Mouse (Mus musculus) erythroblast, embryonic 14.5 days (primary cell): ENCODE measurements at regions not wholly inside any gene's neighbourhood (a gene's known extent, or its start where the extent isn't known, plus 50 kb on each side); places are given as distances from the start of the nearest gene placed in this dataset.

ENCODE experiments used
- GATA1 ChIP-seq: IDR thresholded peaks from 2 replicates; pipeline ENCODE4 v1.6.1; 2012; ENCODE audit warnings: low read length, inconsistent platforms, mixed read lengths
- TAL1 ChIP-seq: IDR thresholded peaks from 3 replicates; pipeline ENCODE4 v1.6.1; 2012; ENCODE audit warnings: low read length, inconsistent platforms, mixed read lengths

DNA sequence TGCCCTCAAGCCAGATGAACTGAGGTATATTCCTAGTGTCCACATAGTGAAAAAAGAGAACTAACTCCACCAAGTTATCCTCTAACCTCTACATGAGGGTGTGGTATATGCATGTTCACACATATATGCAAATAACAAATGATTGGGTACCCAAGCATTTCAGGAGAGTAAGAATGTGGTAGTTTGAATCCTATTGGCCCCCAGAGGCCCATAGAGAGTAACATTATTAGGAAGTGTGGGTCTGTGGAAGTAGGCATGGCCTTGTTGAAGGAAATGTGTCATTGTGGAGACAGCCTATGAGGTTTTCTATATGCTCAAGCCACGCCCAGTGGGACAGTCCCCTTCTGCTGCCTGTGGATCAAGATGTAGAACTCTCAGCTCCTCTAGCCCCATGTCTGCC is 125.6 kb upstream of the Mbnl1 start:
- TF ChIP-seq TAL1 (no peak), GATA1 (no peak)
